Mouse (Mus musculus) left cerebral cortex, adult 2 months (tissue): ENCODE data around the gene Phkg1. TPM values are rescaled to one million over a fixed set of nuclear protein-coding genes. Genes with fewer than 3 reads are reported as not detected.
"Not testable (repeated sequence)": the region's sequence is repeated elsewhere in the genome, so short reads cannot be mapped to it uniquely, and the experiment has no call there.

Source experiments
- DNase-seq, 2 experiments: peaks; one replicate each; pipeline ENCODE4 v3.0.0; 2021 to 2022; ENCODE audit warnings: low spot score in 2 of 2, mixed read lengths in 1 of 2; ENCODE audit errors: extremely low spot score in 1 of 2
- H3K27ac ChIP-seq: fragments of 200-600 bp; 2 replicates; pipeline ENCODE4 v1.8.1; 2022
- H3K4me3 ChIP-seq: fragments of 200-600 bp; 2 replicates; pipeline ENCODE4 v1.8.1; 2022
- CTCF ChIP-seq: fragments of 200-600 bp; IDR thresholded peaks from 2 replicates; pipeline ENCODE4 v1.8.1; 2022; ENCODE audit warnings: antibody characterized with exemption, mild to moderate bottlenecking, moderate library complexity
- intact Hi-C: fragments of 180-260 bp; cut with DNase I; formaldehyde crosslinking; loops from one replicate; pipeline ENCODE4 v1.15.1; 2025
- total RNA-seq, 2 experiments: library from RNA; stranded (reverse); gene quantifications; 2 replicates each; pipeline ENCODE4 v1.2.3; 2021

Phkg1 gene
- total RNA-seq, 2 experiments from 2014 or later, result 14.5 to 16.8 TPM

GRCm38 (mm10) chr5:129924820-129925452 lies 26.6 kb upstream of the Phkg1 start:
- no peak overlapping the region for H3K27ac ChIP-seq
- H3K4me3 ChIP-seq, result no peak overlapping the region
- no peak for DNase-seq
- intact Hi-C loops, result no loop called here
- TF ChIP-seq CTCF, result no peak

- Histone ChIP-seq H3K27ac (no peak overlapping the region), H3K4me3 (no peak overlapping the region)
- intact Hi-C loops, result no loop called here
- no peak for TF ChIP-seq CTCF
- no peak for DNase-seq
Measured at GRCm38 (mm10) chr5:129921972-129922371, 23.6 kb upstream of the Phkg1 start.

- Histone ChIP-seq H3K4me3 (no peak overlapping the region), H3K27ac (no peak overlapping the region)
- TF ChIP-seq CTCF, result no peak
- no peak for DNase-seq
- intact Hi-C loops, result no loop called here
Measured at GRCm38 (mm10) chr5:129919320-129919719, 21.0 kb upstream of the Phkg1 start.

GRCm38 (mm10) chr5:129918752-129919151 lies 20.4 kb upstream of the Phkg1 start:
- Histone ChIP-seq H3K27ac (no peak overlapping the region), H3K4me3 (no peak overlapping the region)
- no peak for TF ChIP-seq CTCF
- DNase-seq, result no peak
- intact Hi-C loops, result no loop called here

- no peak for DNase-seq
- TF ChIP-seq CTCF, result no peak
- intact Hi-C loops, result no loop called here
- Histone ChIP-seq H3K27ac (no peak overlapping the region), H3K4me3 (no peak overlapping the region)
Measured at GRCm38 (mm10) chr5:129918065-129918651, 19.8 kb upstream of the Phkg1 start.

GRCm38 (mm10) chr5:129915491-129915890 lies 17.1 kb upstream of the Phkg1 start:
- H3K27ac ChIP-seq, intact Hi-C loops, H3K4me3 ChIP-seq, DNase-seq: not testable (repeated sequence)

GRCm38 (mm10) chr5:129914024-129914423 lies 15.7 kb upstream of the Phkg1 start:
- no peak for DNase-seq
- Histone ChIP-seq H3K4me3 (no peak overlapping the region), H3K27ac (no peak overlapping the region)
- peak; percentile 48 for TF ChIP-seq CTCF
- intact Hi-C loops, result no loop called here

- no peak for TF ChIP-seq CTCF
- no peak for DNase-seq
- Histone ChIP-seq H3K27ac (no peak overlapping the region), H3K4me3 (no peak overlapping the region)
- intact Hi-C loops, result loop anchor here (5.0 kb wide), 1 partner anchor 33 kb away; the partner anchor contains the start of gene Vkorc1l1
Measured at GRCm38 (mm10) chr5:129909591-129909990, 11.2 kb upstream of the Phkg1 start.

- TF ChIP-seq CTCF, result no peak
- Histone ChIP-seq H3K4me3 (peak overlapping the region; percentile 85), H3K27ac (no peak overlapping the region; the same call in 1 of the 2 replicates)
- intact Hi-C loops, result loop anchor here (5.0 kb wide), 1 partner anchor 33 kb away; the partner anchor contains the start of gene Vkorc1l1
- no peak for DNase-seq
Measured at GRCm38 (mm10) chr5:129909147-129909546, 10.8 kb upstream of the Phkg1 start.

GRCm38 (mm10) chr5:129908242-129908965 lies 10.1 kb upstream of the Phkg1 start, which contains the start of gene Nupr1l:
TSS of gene Nupr1l (plus strand) at chr5:129908540.
- peak within 1 kb of the TSS; percentile 92 for H3K27ac ChIP-seq
- peak; percentile 18 for TF ChIP-seq CTCF
- intact Hi-C loops, result loop anchor here (5.0 kb wide), 1 partner anchor 34 kb away; the partner anchor contains the start of gene Vkorc1l1
- peak; percentile 86 to 89 for DNase-seq
- H3K4me3 ChIP-seq, result peak within 1 kb of the TSS; percentile 85

GRCm38 (mm10) chr5:129907775-129908174 lies 9.4 kb upstream of the Phkg1 start:
- TF ChIP-seq CTCF, result no peak
- intact Hi-C loops, result loop anchor here (5.0 kb wide), 1 partner anchor 35 kb away; the partner anchor contains the start of gene Vkorc1l1
- no peak overlapping the region for H3K27ac ChIP-seq

More at GRCm38 (mm10) chr5:129907775-129908174, 9.4 kb upstream of the Phkg1 start:
- no peak for DNase-seq
- H3K4me3 ChIP-seq, result peak overlapping the region; percentile 85
